Mouse (Mus musculus) small intestine, adult 2 months (tissue): ENCODE results near the gene Zfhx3.

ENCODE experiments used
- CTCF ChIP-seq: fragments of 200-500 bp; IDR thresholded peaks from 2 replicates; pipeline ENCODE4 v1.5.1; 2012; ENCODE audit warnings: low read depth, mild to moderate bottlenecking, control low read depth, inconsistent platforms, low read length, moderate library complexity, mixed read lengths; ENCODE audit not compliant: insufficient replicate concordance, insufficient read length; ENCODE audit errors: extremely low read depth
- POLR2A ChIP-seq: fragments of 200-500 bp; IDR thresholded peaks from 2 replicates; pipeline ENCODE4 v1.6.1; 2012; ENCODE audit warnings: low read depth, mild to moderate bottlenecking, control low read depth, inconsistent platforms, low read length, moderate library complexity

GRCm38 (mm10) chr8:108239531-108239930 lies 297.1 kb downstream of the Zfhx3 start:
- no peak for TF ChIP-seq POLR2A
- no peak for TF ChIP-seq CTCF
